Mouse (Mus musculus) embryonic fibroblast, embryonic 13.5 days (primary cell): ENCODE results near the gene Ebf1. TPM values are rescaled to one million over a fixed set of nuclear protein-coding genes. Genes with fewer than 3 reads are reported as not detected.

Experiments used
- H3K27ac ChIP-seq: 2 replicates; pipeline ENCODE4 v1.5.1; 2012; ENCODE audit warnings: low read length, control low read depth, inconsistent platforms; ENCODE audit not compliant: insufficient read depth
- H3K4me1 ChIP-seq: 2 replicates; pipeline ENCODE4 v1.6.1; 2011; ENCODE audit warnings: low read length; ENCODE audit not compliant: control insufficient read depth, insufficient read depth
- H3K4me3 ChIP-seq: 2 replicates; pipeline ENCODE4 v1.5.1; 2011; ENCODE audit warnings: mild to moderate bottlenecking, control low read depth, low read length; ENCODE audit not compliant: insufficient read depth
- CTCF ChIP-seq: IDR thresholded peaks from 2 replicates; pipeline ENCODE4 v1.5.1; 2011; ENCODE audit warnings: mild to moderate bottlenecking, control low read depth, low read length, moderate library complexity, borderline replicate concordance; ENCODE audit not compliant: insufficient read depth
- POLR2A ChIP-seq: IDR thresholded peaks from 2 replicates; pipeline ENCODE4 v1.6.1; 2011; ENCODE audit warnings: low read depth, mild to moderate bottlenecking, control low read depth, low read length, moderate library complexity
- polyA plus RNA-seq: library from polyadenylated mRNA; stranded (reverse); fragments of >200 nt; gene quantifications from 2 replicates; pipeline ENCODE4 v1.2.4, GENCODE M21; 2011; ENCODE audit warnings: low read depth; ENCODE audit not compliant: missing spikeins, insufficient read length

The Ebf1 gene
- polyA plus RNA-seq, 1 experiment, result 55.9 TPM

GRCm38 (mm10) chr11:45007311-45007710, 390.2 kb downstream of the Ebf1 start:
- no peak overlapping the region for H3K4me3 ChIP-seq
- no peak overlapping the region for H3K27ac ChIP-seq
- H3K4me1 ChIP-seq, result peaks cover 6% of the 10 kb centered on the region; the same call in 1 of the 2 replicates
- TF ChIP-seq CTCF (no peak), POLR2A (no peak)

GRCm38 (mm10) chr11:45008078-45008477, 391.0 kb downstream of the Ebf1 start:
- no peak for TF ChIP-seq POLR2A
- TF ChIP-seq CTCF, result peak; percentile 98
- Histone ChIP-seq H3K4me1 (peaks cover 6% of the 10 kb centered on the region; the same call in 1 of the 2 replicates), H3K27ac (no peak overlapping the region), H3K4me3 (no peak overlapping the region)

GRCm38 (mm10) chr11:45008760-45009159, 391.6 kb downstream of the Ebf1 start:
- Histone ChIP-seq H3K4me3 (no peak overlapping the region), H3K27ac (no peak overlapping the region), H3K4me1 (peaks cover 4% of the 10 kb centered on the region; the same call in 1 of the 2 replicates)
- TF ChIP-seq CTCF (no peak), POLR2A (no peak)

GRCm38 (mm10) chr11:45012081-45012480, 395.0 kb downstream of the Ebf1 start:
- no peaks in the 10 kb centered on the region for H3K4me1 ChIP-seq
- no peak overlapping the region for H3K27ac ChIP-seq
- H3K4me3 ChIP-seq, result no peak overlapping the region
- TF ChIP-seq POLR2A, result no peak
- TF ChIP-seq CTCF, result no peak

- H3K4me1 ChIP-seq, result no peaks in the 10 kb centered on the region
- no peak overlapping the region for H3K27ac ChIP-seq
- no peak overlapping the region for H3K4me3 ChIP-seq
- TF ChIP-seq POLR2A (no peak), CTCF (no peak)
Measured at GRCm38 (mm10) chr11:45017493-45017892, 400.4 kb downstream of the Ebf1 start.

- Histone ChIP-seq H3K4me3 (no peak overlapping the region), H3K4me1 (no peaks in the 10 kb centered on the region), H3K27ac (no peak overlapping the region)
- no peak for TF ChIP-seq POLR2A
- TF ChIP-seq CTCF, result no peak
Measured at GRCm38 (mm10) chr11:45026012-45026411, 408.9 kb downstream of the Ebf1 start.

- Histone ChIP-seq H3K4me1 (no peaks in the 10 kb centered on the region), H3K4me3 (no peak overlapping the region), H3K27ac (no peak overlapping the region)
- TF ChIP-seq CTCF, result no peak
- TF ChIP-seq POLR2A, result no peak
Measured at GRCm38 (mm10) chr11:45026674-45027073, 409.6 kb downstream of the Ebf1 start.

- Histone ChIP-seq H3K4me1 (no peaks in the 10 kb centered on the region), H3K4me3 (no peak overlapping the region), H3K27ac (no peak overlapping the region)
- TF ChIP-seq POLR2A, result no peak
- TF ChIP-seq CTCF, result no peak
Measured at GRCm38 (mm10) chr11:45027076-45027475, 410.0 kb downstream of the Ebf1 start.

GRCm38 (mm10) chr11:45055744-45056610, 438.9 kb downstream of the Ebf1 start:
- no peak overlapping the region for H3K4me3 ChIP-seq
- H3K27ac ChIP-seq, result no peak overlapping the region
- TF ChIP-seq POLR2A (no peak), CTCF (no peak)
- H3K4me1 ChIP-seq, result no peaks in the 10 kb centered on the region

Other genes with a start within 250 kb of the Ebf1 start
- not detected in 2 replicates for gene Il12b, start 217.3 kb upstream of the Ebf1 start, polyA plus RNA-seq
- 53.5 and 75.4 TPM in 2 replicates for gene Ublcp1, start 146.8 kb upstream of the Ebf1 start, polyA plus RNA-seq
- 56.8 and 64.8 TPM in 2 replicates for gene Rnf145, start 98.4 kb upstream of the Ebf1 start, polyA plus RNA-seq